Mouse (Mus musculus) CD8-positive naive resting alpha-beta T cell, adult 2 months (primary cell): ENCODE results near the gene Bola1.
"Not testable (repeated sequence)": the region's sequence is repeated elsewhere in the genome, so short reads cannot be mapped to it uniquely, and the experiment has no call there.

Experiments
- DNase-seq, 2 experiments: peaks; one replicate each; pipeline ENCODE4 v3.0.0; 2022; ENCODE audit warnings: low read depth in 2 of 2, low spot score in 2 of 2

Bola1 gene

DNA sequence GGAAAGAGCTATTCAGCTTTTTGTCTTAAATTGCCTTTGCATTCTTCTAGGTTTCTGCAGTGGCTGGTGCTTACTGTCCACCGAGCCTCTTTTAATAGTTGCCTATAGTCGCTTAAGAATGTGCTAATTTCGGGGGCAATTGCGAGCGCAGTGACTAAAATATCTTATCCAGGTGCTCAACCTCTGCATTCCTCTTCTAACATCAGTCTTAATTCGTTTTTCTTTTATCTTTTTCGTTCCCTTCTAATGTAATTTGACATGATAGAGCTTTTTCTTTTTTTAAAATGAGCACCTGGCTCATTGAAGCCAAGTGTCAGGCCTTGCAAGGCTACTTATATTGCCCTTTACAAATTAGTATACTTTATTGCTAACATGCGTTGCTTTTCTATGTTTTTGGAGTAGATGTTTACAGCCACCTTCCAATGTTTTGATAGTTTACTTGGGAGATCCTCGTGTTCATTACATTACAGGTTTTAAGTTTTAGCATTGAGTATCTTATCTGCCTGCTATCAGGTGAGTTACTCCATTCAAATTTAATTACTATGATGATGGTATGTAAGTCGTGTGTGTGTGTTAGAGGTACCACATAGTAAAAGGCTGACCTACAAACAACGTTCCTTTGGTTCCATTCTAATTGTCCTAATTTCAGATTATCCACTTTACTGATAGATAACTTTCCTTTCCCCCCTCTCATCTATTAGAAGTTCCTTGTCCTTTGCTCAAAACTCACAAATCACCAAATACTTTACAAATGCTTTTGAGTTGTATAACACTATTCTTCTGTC, 28.0 kb upstream of the Bola1 start:
- DNase-seq: no peak

GRCm38 (mm10) chr3:96246427-96246856, 26.9 kb upstream of the Bola1 start, which contains the start of gene Hist2h3c1:
Gene Hist2h3c1 (plus strand): TSS chr3:96246685.
- DNase-seq: not testable (repeated sequence)

DNA sequence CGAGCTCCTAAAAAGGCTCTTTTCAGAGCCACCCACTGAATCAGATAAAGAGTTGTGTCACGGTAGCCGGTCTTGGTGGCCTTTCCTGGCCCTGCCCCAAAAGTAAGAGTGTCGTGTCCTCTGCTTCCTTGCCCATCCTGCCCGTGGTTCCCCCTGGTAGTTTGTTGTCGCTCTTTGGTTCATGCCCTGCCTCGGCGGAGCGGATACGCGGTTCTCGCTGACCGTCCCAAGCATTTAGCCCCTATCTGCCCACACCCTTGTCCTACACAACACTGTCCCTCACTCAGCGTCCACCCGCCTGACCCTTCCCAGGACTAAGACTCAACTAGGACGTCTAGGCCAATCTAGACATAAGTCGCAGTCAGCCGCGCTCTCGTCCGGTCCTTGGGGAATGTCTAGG, 26.5 kb upstream of the Bola1 start:
- DNase-seq: not testable (repeated sequence)

DNA sequence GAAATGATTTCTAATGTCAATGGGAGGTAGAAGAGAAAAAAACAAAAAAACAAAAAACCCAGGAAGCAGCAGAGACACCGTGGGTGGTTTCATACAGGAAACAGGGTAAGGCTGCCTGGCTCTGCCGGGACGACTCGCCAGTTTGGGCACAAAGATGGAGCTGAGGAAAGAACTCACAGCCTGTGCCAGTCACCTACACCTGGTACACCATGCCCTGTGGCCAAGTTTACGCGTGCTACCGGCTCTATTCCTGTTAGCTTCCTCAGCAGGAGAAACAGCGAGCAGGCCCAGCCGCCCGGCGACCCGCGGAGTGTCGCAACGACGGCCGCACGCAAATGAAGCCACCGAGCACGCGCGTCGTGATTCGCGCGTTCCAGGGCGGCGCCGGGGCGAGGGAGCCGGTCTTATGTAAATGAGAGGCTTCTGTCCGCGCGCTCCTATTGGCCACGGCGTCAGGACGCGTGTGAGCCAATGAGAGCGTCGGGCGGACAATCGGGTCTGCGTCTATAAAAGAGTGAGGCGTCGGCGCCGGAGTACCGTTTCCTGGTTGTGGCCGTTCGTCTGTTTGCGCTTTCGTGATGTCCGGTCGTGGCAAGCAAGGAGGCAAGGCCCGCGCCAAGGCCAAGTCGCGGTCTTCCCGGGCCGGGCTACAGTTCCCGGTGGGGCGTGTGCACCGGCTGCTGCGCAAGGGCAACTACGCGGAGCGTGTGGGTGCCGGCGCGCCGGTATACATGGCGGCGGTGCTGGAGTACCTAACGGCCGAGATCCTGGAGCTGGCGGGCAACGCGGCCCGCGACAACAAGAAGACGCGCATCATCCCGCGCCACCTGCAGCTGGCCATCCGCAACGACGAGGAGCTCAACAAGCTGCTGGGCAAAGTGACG, 25.7 kb upstream of the Bola1 start, which contains the start of gene Hist2h2aa1:
Gene Hist2h2aa1, plus strand, starts transcription at position 495 of the 884 bp plus-strand sequence.
- peak; percentile 73 to 79 for DNase-seq

GRCm38 (mm10) chr3:96243921-96244572, 24.5 kb upstream of the Bola1 start:
- no peak for DNase-seq

DNA sequence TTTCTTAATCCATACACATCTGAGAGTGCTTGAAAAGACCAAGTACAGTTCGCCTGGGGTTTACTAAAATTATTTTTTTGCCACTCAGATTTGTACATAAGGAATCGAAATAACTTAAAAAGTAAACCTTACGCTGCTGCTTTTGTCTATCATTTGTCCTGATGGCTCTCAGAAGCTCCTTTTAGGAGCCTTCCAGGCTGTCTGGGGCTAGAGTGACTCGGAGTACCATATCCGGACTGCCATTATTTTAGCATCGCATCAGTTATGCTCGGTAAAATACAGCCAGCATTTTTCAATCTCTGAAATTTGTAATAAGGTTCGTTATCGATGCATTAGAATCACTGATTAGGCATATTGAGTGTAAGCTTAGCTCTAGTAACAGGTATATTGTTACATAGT, 21.3 kb upstream of the Bola1 start:
- DNase-seq: no peak

DNA sequence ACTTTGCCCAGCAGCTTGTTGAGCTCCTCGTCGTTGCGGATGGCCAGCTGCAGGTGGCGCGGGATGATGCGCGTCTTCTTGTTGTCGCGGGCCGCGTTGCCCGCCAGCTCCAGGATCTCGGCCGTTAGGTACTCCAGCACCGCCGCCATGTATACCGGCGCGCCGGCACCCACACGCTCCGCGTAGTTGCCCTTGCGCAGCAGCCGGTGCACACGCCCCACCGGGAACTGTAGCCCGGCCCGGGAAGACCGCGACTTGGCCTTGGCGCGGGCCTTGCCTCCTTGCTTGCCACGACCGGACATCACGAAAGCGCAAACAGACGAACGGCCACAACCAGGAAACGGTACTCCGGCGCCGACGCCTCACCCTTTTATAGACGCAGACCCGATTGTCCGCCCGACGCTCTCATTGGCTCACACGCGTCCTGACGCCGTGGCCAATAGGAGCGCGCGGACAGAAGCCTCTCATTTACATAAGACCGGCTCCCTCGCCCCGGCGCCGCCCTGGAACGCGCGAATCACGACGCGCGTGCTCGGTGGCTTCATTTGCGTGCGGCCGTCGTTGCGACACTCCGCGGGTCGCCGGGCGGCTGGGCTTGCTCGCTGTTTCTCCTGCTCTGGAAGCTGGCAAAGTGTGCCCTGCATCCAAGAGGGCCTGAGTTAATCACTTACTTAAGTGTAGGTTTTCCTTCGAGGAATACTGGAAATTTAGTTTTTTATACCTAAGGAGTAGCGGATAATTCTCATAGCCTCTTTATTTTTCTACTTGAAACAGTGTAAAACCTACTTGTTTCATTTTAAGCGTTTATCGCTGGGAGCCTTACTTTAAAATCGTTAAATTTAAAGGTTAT, 20.7 kb upstream of the Bola1 start, which contains the start of gene Hist2h2aa2:
Gene Hist2h2aa2, minus strand, starts transcription at position 328 of the 850 bp plus-strand sequence.
- DNase-seq: peak; percentile 81 to 82

DNA sequence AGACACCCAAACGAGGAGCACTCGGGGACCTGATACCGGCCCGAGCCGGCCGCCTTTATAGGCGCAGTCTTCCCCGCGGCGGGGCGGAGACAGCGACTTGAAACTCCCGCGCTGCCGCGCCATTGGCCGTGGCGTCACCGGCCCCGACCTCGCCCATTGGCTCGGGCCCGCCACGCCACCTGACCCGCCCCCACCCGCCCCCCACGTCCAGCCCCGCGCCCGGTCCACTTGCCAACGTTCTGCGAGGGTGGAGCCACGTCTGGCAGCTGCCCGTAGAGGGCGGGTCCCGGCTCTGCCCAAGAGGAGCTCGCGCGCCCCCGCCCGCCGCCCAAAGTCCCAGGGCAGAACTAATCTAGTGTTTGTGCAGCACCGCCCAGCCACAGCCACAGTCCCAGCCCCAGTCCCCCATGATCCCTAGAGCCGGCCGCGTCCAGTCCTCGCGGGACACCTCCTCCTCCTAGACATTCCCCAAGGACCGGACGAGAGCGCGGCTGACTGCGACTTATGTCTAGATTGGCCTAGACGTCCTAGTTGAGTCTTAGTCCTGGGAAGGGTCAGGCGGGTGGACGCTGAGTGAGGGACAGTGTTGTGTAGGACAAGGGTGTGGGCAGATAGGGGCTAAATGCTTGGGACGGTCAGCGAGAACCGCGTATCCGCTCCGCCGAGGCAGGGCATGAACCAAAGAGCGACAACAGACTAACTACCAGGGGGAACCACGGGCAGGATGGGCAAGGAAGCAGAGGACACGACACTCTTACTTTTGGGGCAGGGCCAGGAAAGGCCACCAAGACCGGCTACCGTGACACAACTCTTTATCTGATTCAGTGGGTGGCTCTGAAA, 19.7 kb upstream of the Bola1 start, which contains the start of gene Hist2h3c2:
Gene Hist2h3c2, minus strand, starts transcription at position 174 of the 840 bp plus-strand sequence.
- peak in 1 of 2 experiments; percentile 37 for DNase-seq

- no peak for DNase-seq
Observed at GRCm38 (mm10) chr3:96237904-96238511, 18.5 kb upstream of the Bola1 start.

GRCm38 (mm10) chr3:96237335-96237903, 17.9 kb upstream of the Bola1 start:
- no peak for DNase-seq

- no peak for DNase-seq
Observed at GRCm38 (mm10) chr3:96236834-96237334, 17.4 kb upstream of the Bola1 start.

DNA sequence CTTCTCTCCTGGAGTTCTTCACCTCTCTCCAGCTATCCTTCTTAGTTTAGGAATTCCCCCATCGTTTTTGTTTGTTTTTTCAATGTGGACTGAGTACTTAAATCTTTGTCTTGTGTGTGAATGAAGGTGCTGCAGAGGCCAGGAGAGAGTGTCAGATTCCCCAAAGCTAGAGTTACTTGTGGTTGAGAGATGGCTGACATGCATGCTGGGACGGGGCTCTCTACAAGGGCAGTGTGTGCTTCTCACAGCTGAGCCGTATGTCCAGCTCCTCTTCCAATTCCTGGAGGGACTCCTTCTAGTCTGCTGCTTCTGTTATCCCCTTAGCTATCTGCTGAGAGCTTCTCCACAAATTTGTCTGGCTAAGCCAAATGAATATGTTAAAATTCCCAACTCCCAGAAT, 16.3 kb upstream of the Bola1 start:
- no peak for DNase-seq

- DNase-seq: peak in 1 of 2 experiments; percentile 35
Observed at GRCm38 (mm10) chr3:96234914-96235313, 15.4 kb upstream of the Bola1 start.

DNA sequence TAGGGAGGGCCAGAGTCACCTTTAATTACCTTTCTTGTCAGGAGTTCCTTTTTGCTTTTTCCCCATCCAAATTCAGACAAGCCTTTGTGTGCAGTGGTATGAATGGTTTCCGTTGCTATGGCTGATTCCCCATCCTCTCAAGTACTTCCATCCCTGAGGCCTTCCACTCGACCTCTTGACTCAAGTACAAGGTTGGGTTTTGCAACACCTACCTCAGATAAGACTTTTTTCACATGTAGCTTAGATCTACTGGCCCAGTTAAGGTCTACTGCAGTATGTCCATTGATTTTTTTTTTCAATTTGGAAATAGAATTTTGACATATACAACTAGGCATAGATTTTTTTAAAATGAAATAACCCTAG, 12.2 kb upstream of the Bola1 start:
- DNase-seq: no peak

DNA sequence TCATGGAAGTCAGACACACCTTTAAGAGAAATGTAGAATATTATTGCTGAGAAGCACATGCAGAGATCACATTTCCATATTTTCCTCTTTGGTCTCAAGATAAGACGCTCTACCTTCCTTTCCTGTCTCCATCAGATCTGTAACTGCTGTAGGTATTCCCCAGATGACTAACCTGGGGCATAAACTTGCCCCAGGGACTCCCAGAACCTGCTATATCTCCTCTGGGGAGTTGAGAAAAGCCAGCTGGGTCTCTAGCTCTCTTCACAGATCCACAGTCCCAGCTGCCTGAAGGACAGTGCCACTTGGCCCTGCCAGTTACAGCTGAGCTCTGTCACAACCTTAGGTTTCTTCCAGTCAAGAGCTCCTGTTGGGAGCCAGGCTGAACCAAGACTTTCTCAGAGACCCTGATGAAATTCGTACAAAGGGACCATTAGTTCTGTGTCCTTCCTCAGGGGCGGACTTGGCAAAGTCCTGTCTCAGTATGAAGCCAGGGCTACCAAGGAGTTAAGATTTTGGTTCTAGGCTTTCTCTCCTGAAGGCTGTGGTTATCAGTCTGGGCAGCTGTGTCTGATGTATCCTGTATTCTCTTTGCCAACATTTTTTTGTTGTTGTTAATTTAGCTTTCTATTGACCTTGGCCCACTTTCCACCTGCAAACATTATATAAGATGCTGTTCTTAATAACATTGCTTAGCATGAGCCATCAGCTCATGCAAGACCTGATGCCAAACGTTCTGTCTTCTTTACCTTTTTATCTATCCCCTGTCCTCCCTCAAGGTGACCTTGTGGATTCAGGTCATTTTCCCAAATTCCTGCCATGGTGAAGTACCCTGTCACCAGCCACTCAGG, 11.6 kb upstream of the Bola1 start:
- DNase-seq: no peak

DNA sequence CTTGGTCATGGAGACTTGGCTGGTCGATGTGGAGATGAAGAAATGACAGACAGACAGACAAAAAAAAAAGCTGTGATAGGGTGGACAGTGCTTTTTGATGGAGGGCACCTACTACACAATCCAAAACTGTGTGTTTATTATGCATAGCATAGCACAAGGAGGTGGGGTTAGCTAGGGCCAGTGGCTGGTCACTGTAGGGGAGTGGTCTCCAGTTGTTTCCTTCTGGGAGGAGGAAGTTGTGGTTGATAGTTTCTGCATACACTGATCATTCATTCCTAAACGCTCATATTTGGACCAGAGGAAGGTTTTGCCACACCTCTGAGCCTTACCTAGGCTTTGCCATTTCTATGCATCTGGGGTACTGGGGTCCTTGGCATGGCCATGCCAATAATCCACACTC, 10.9 kb upstream of the Bola1 start:
- no peak for DNase-seq

DNA sequence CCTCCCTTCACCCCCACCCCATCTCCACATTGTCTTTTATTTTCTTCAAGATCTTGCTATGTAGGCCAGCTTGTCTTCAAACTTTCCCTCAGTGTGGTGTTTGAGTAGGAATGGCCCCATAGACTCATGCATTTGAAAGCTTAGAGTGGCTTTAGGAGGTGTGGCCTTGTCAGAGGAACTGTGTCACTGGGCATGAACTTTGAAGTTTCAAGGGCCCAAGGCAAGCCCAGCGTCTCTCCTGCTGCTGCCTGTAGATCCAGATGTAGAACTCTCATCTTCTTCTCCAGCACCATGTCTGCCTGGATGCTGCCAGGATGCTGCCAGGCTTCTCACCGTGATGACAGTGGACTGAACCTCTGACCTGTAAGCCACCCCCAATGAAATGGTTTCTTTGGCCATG, 9.3 kb upstream of the Bola1 start:
- DNase-seq: no peak
